Mouse (Mus musculus): ENCODE data around the gene Gm10964.

DNA sequence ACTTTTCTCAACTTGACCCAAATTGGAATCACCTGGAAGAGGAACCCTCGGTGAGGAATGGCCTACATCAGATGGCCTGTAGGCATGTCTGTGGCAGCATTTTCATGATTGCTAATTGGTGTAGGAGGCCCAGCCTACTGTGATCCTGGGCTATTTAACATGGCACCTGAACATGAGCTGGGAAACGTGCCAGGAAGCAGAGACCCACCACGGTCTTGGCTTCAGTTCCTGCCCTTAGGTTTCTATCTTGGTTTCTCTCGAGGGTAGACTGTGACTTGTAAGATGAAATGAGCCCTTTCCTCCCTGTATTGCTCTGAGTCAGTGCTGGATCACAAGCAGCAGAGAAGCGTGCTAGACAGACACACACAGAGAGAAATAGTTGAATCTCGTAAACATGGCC, 34.5 kb upstream of the Gm10964 start:
- TF ChIP-seq CTCF (IDR thresholded peaks at IDR 0.05; ENCODE audit: low read depth) (no peak), EP300 (IDR thresholded peaks at IDR 0.05; ENCODE audit: low read depth) (no peak)

Measured in liver, postnatal 0 days (tissue).